In genomic region chr7:68455451-68455850, GRCm38 (mm10) we compare ENCODE assay signal across 22 mouse cellular contexts.
"Had no signal": no experiment of that assay in that cellular context is flagged by ENCODE, and none has a peak within 500 bp of the region (broad histone marks: within the 10 kb centered on the region; RNA-seq: fewer than 3 reads in every experiment).

No protein-coding gene starts in this region.

- H3K27me3 ChIP-seq: lung, embryonic 15.5 days; megakaryocyte, embryonic 14.5 days; midbrain, embryonic 12.5 days; neural tube, embryonic 13.5 days; neural tube, embryonic 15.5 days had no signal

- H3K9ac ChIP-seq: liver, postnatal 0 days; lung, embryonic 15.5 days; midbrain, embryonic 12.5 days; neural tube, embryonic 13.5 days; neural tube, embryonic 15.5 days had no signal

- H3K4me1 ChIP-seq: lung, embryonic 15.5 days; megakaryocyte, embryonic 14.5 days; midbrain, embryonic 12.5 days; neural tube, embryonic 15.5 days had no signal

- H3K36me3 ChIP-seq: lung, embryonic 15.5 days; midbrain, embryonic 12.5 days; neural tube, embryonic 13.5 days; neural tube, embryonic 15.5 days had no signal

- ATAC-seq: liver, postnatal 0 days; lung, postnatal 0 days; midbrain, embryonic 16.5 days had no signal

- H3K4me2 ChIP-seq: lung, embryonic 15.5 days; midbrain, embryonic 12.5 days; neural tube, embryonic 13.5 days; neural tube, embryonic 15.5 days had no signal

- H3K9me3 ChIP-seq: lung, embryonic 15.5 days; megakaryocyte, embryonic 14.5 days; midbrain, embryonic 12.5 days; neural tube, embryonic 13.5 days; neural tube, embryonic 15.5 days had no signal

- DNase-seq: liver, postnatal 0 days; lung, adult 2 months; lung, postnatal 14 days; lung, postnatal 36 days; midbrain, embryonic 14.5 days; retina, postnatal 1 day; right cerebral cortex, adult 18-20 months; right cerebral cortex, postnatal 25 days; right cerebral cortex, postnatal 4 days; spleen, adult 18-20 months; thymus, adult 18-20 months; thymus, postnatal 14 days; thymus, postnatal 36 days had no signal

- H3K27ac ChIP-seq: lung, embryonic 15.5 days; macrophage; midbrain, embryonic 12.5 days; neural tube, embryonic 13.5 days; neural tube, embryonic 15.5 days had no signal

- H3K4me3 ChIP-seq: lung, embryonic 15.5 days; megakaryocyte, embryonic 14.5 days; midbrain, embryonic 12.5 days; myocyte; neural tube, embryonic 13.5 days; neural tube, embryonic 15.5 days had no signal
